Mouse (Mus musculus) stomach, embryonic 15.5 days (tissue): ENCODE results near the gene Ppm1n. TPM values are rescaled to one million over a fixed set of nuclear protein-coding genes. Genes with fewer than 3 reads are reported as not detected.
A peak's percentile ranks its signal among the peaks of the same experiment; 100 is the strongest.

Experiments
- ATAC-seq: fragments of 200-750 bp; cut with Nextera tagmentation; 2 replicates; pipeline ENCODE4 v1.8.0; 2017; ENCODE audit warnings: low read depth, moderate number of reproducible peaks, moderate TSS enrichment; ENCODE audit not compliant: insufficient read depth, low FRiP score
- H3K27ac ChIP-seq: fragments of 300-500 bp; sonication (generic); 2 replicates; pipeline ENCODE4 v1.5.1; 2015; ENCODE audit warnings: mild to moderate bottlenecking, inconsistent platforms
- H3K27me3 ChIP-seq: fragments of 300-500 bp; sonication (generic); replicated peaks from 2 replicates; pipeline ENCODE4 v1.6.1; 2015; ENCODE audit warnings: inconsistent platforms
- H3K36me3 ChIP-seq: fragments of 300-500 bp; sonication (generic); 2 replicates; pipeline ENCODE4 v1.6.1; 2015; ENCODE audit warnings: inconsistent platforms
- H3K4me1 ChIP-seq: fragments of 300-500 bp; sonication (generic); 2 replicates; pipeline ENCODE4 v1.6.1; 2015; ENCODE audit warnings: inconsistent platforms
- H3K4me2 ChIP-seq: fragments of 300-500 bp; sonication (generic); 2 replicates; pipeline ENCODE4 v1.6.1; 2015; ENCODE audit warnings: mild to moderate bottlenecking, inconsistent platforms
- H3K4me3 ChIP-seq: fragments of 300-500 bp; sonication (generic); replicated peaks from 2 replicates; pipeline ENCODE4 v1.5.1; 2015; ENCODE audit warnings: inconsistent platforms
- H3K9ac ChIP-seq: fragments of 300-500 bp; sonication (generic); 2 replicates; pipeline ENCODE4 v1.6.1; 2015; ENCODE audit warnings: inconsistent platforms
- H3K9me3 ChIP-seq: fragments of 300-500 bp; sonication (generic); 2 replicates; pipeline ENCODE4 v1.6.1; 2016; ENCODE audit warnings: inconsistent platforms
- WGBS: fragments of 180-500 bp; shearing (Covaris S2); methylation state at CpG from one replicate; pipeline ENCODE4 v1.1.7; 2015; 5-methylcytosine and 5-hydroxymethylcytosine counted together
- polyA plus RNA-seq: library from polyadenylated mRNA; unstranded; fragments of >200 nt; fragmentation: Nextera tagmentation; extraction: Ambion mirVana; gene quantifications from 2 replicates; pipeline ENCODE4 v1.2.1, GENCODE M21; 2015

Gene Ppm1n
- polyA plus RNA-seq, 1 experiment from 2014 or later, result 0.33 TPM

- peak within 1 kb of the TSS; percentile 99 for H3K27ac ChIP-seq
- H3K9ac ChIP-seq, result peak within 1 kb of the TSS; percentile 97
- no peaks in the 10 kb centered on the region for H3K36me3 ChIP-seq
- ATAC-seq, result peak; percentile 75
- H3K4me1 ChIP-seq, result peaks cover 22% of the 10 kb centered on the region
- H3K4me3 ChIP-seq, result peak within 1 kb of the TSS; percentile 100
- WGBS, result under 1% methylated on average over 57 of the region's 62 CpGs
- H3K4me2 ChIP-seq, result peak within 1 kb of the TSS; percentile 93
- H3K27me3 ChIP-seq, result no peaks in the 10 kb centered on the region
- no peaks in the 10 kb centered on the region for H3K9me3 ChIP-seq
These were observed 8.4 kb downstream of the Ppm1n start, which contains the start of gene Vasp for GRCm38 (mm10) chr7:19271238-19272172. Gene Vasp, minus strand, starts transcription at chr7:19271817.

GRCm38 (mm10) chr7:19270509-19271237 is 9.2 kb downstream of the Ppm1n start:
- Histone ChIP-seq H3K4me2 (peak overlapping the region; percentile 93), H3K4me1 (peaks cover 31% of the 10 kb centered on the region), H3K9ac (peak overlapping the region; percentile 97), H3K9me3 (no peaks in the 10 kb centered on the region), H3K27me3 (no peaks in the 10 kb centered on the region), H3K36me3 (no peaks in the 10 kb centered on the region; the same call in 1 of the 2 replicates), H3K4me3 (peak overlapping the region; percentile 100), H3K27ac (peak overlapping the region; percentile 99)
- under 1% methylated on average over 20 of the region's 21 CpGs for WGBS
- ATAC-seq, result no peak

GRCm38 (mm10) chr7:19269721-19270441 is 10.0 kb downstream of the Ppm1n start:
- Histone ChIP-seq H3K9me3 (no peaks in the 10 kb centered on the region), H3K4me2 (peak overlapping the region; percentile 93), H3K9ac (peak overlapping the region; percentile 97), H3K4me1 (peaks cover 34% of the 10 kb centered on the region), H3K27ac (peak overlapping the region; percentile 99), H3K27me3 (no peaks in the 10 kb centered on the region), H3K4me3 (peak overlapping the region; percentile 100), H3K36me3 (peaks cover under 1% of the 10 kb centered on the region; the same call in 1 of the 2 replicates)
- ATAC-seq, result peak; percentile 52
- under 1% methylated on average over 16 of the region's 19 CpGs for WGBS

GRCm38 (mm10) chr7:19268993-19269681 is 10.7 kb downstream of the Ppm1n start:
- peak overlapping the region; percentile 93 for H3K4me2 ChIP-seq
- H3K9ac ChIP-seq, result peak overlapping the region; percentile 97
- peaks cover 8% of the 10 kb centered on the region for H3K36me3 ChIP-seq
- peaks cover 34% of the 10 kb centered on the region for H3K4me1 ChIP-seq
- WGBS, result 21% methylated on average over 10 of the region's 10 CpGs
- peak overlapping the region; percentile 100 for H3K4me3 ChIP-seq
- peak overlapping the region; percentile 99 for H3K27ac ChIP-seq
- H3K27me3 ChIP-seq, result no peaks in the 10 kb centered on the region
- no peaks in the 10 kb centered on the region for H3K9me3 ChIP-seq
- peak; percentile 9; the same call in 1 of the 2 replicates for ATAC-seq

GRCm38 (mm10) chr7:19267051-19267450 is 12.8 kb downstream of the Ppm1n start:
- H3K9me3 ChIP-seq, result no peaks in the 10 kb centered on the region
- no peak overlapping the region for H3K4me3 ChIP-seq
- ATAC-seq, result no peak
- peak overlapping the region; percentile 27; the same call in 1 of the 2 replicates for H3K4me2 ChIP-seq
- H3K4me1 ChIP-seq, result peaks cover 34% of the 10 kb centered on the region
- peaks cover 27% of the 10 kb centered on the region for H3K36me3 ChIP-seq
- H3K27ac ChIP-seq, result peak overlapping the region; percentile 72
- H3K9ac ChIP-seq, result no peak overlapping the region; the same call in 1 of the 2 replicates
- H3K27me3 ChIP-seq, result no peaks in the 10 kb centered on the region
- WGBS, result 61% methylated on average over 10 of the region's 10 CpGs

GRCm38 (mm10) chr7:19265928-19266822 is 13.7 kb downstream of the Ppm1n start:
- Histone ChIP-seq H3K27me3 (no peaks in the 10 kb centered on the region), H3K36me3 (peaks cover 32% of the 10 kb centered on the region), H3K27ac (peak overlapping the region; percentile 72), H3K9me3 (no peaks in the 10 kb centered on the region), H3K9ac (no peak overlapping the region), H3K4me1 (peaks cover 34% of the 10 kb centered on the region), H3K4me3 (no peak overlapping the region), H3K4me2 (peak overlapping the region; percentile 27; the same call in 1 of the 2 replicates)
- peak; percentile 23; the same call in 1 of the 2 replicates for ATAC-seq
- 63% methylated on average over 10 of the region's 10 CpGs for WGBS

GRCm38 (mm10) chr7:19265147-19265546 is 14.7 kb downstream of the Ppm1n start:
- Histone ChIP-seq H3K4me3 (no peak overlapping the region), H3K4me2 (no peak overlapping the region), H3K9ac (no peak overlapping the region), H3K4me1 (peaks cover 34% of the 10 kb centered on the region), H3K9me3 (no peaks in the 10 kb centered on the region), H3K27me3 (no peaks in the 10 kb centered on the region), H3K27ac (0 out of 2 replicates have a peak overlapping the region, but pooled peaks have one; percentile 72), H3K36me3 (peaks cover 36% of the 10 kb centered on the region)
- ATAC-seq, result peak; percentile 28; the same call in 1 of the 2 replicates
- 53% methylated on average over 7 of the region's 7 CpGs for WGBS

- H3K9ac ChIP-seq, result no peak overlapping the region
These were observed 21.5 kb downstream of the Ppm1n start for GRCm38 (mm10) chr7:19258336-19258735.

GRCm38 (mm10) chr7:19257390-19258022 is 22.4 kb downstream of the Ppm1n start:
- 0 out of 2 replicates have a peak overlapping the region, but pooled peaks have one; percentile 6 for H3K27ac ChIP-seq
- H3K36me3 ChIP-seq, result peaks cover 56% of the 10 kb centered on the region
- ATAC-seq, result peak; percentile 85
- H3K4me1 ChIP-seq, result 0 out of 2 replicates have a peak, but pooled peaks cover 3% of the 10 kb centered on the region
- no peaks in the 10 kb centered on the region for H3K9me3 ChIP-seq
- WGBS, result 38% methylated on average over 11 of the region's 11 CpGs
- no peak overlapping the region for H3K4me3 ChIP-seq
- H3K9ac ChIP-seq, result no peak overlapping the region
- H3K4me2 ChIP-seq, result no peak overlapping the region
- no peaks in the 10 kb centered on the region for H3K27me3 ChIP-seq

More at GRCm38 (mm10) chr7:19258336-19258735, 21.5 kb downstream of the Ppm1n start:
- Histone ChIP-seq H3K4me3 (no peak overlapping the region), H3K27ac (0 out of 2 replicates have a peak overlapping the region, but pooled peaks have one; percentile 6), H3K36me3 (peaks cover 63% of the 10 kb centered on the region), H3K9me3 (no peaks in the 10 kb centered on the region), H3K4me2 (no peak overlapping the region), H3K27me3 (no peaks in the 10 kb centered on the region), H3K4me1 (0 out of 2 replicates have a peak, but pooled peaks cover 3% of the 10 kb centered on the region)
- 81% methylated on average over 3 of the region's 3 CpGs for WGBS
- ATAC-seq, result no peak
